Mouse (Mus musculus) left cerebral cortex, adult 2 months (tissue): Measurements from ENCODE around the gene Elmod2. TPM values are rescaled to one million over a fixed set of nuclear protein-coding genes. Genes with fewer than 3 reads are reported as not detected.
"Not testable (repeated sequence)": the region's sequence is repeated elsewhere in the genome, so short reads cannot be mapped to it uniquely, and the experiment has no call there.

Experiments used
- DNase-seq, 2 experiments: peaks; one replicate each; pipeline ENCODE4 v3.0.0; 2021 to 2022; ENCODE audit warnings: low spot score in 2 of 2, mixed read lengths in 1 of 2; ENCODE audit errors: extremely low spot score in 1 of 2
- H3K27ac ChIP-seq: fragments of 200-600 bp; 2 replicates; pipeline ENCODE4 v1.8.1; 2022
- H3K4me3 ChIP-seq: fragments of 200-600 bp; 2 replicates; pipeline ENCODE4 v1.8.1; 2022
- CTCF ChIP-seq: fragments of 200-600 bp; IDR thresholded peaks from 2 replicates; pipeline ENCODE4 v1.8.1; 2022; ENCODE audit warnings: antibody characterized with exemption, mild to moderate bottlenecking, moderate library complexity
- intact Hi-C: fragments of 180-260 bp; cut with DNase I; formaldehyde crosslinking; loops from one replicate; pipeline ENCODE4 v1.15.1; 2025
- total RNA-seq, 2 experiments: library from RNA; stranded (reverse); gene quantifications; 2 replicates each; pipeline ENCODE4 v1.2.3; 2021

Gene Elmod2
- total RNA-seq, 2 experiments from 2014 or later = 12.1 to 12.7 TPM

DNA sequence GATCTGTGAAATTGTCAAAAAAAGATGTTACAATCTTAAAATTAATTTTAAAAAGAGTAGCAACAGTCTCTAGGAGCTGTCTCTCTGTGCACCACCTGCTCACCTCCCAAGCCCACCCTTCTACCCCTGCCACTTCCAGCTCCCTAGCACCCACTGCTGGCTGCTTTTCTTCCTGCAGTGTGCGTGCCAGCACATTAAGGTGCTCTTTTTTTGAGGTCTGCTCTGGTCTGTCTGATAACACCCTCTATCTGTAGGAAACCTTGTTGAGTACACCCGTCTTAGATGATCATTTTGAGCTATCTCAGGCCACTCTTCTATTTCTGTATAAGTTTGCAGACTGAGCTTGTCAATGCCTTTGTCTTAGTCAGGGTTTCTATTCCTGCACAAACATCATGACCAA lies 9.2 kb downstream of the Elmod2 start:
- DNase-seq = no peak
- peak; percentile 29 for TF ChIP-seq CTCF
- Histone ChIP-seq H3K27ac (no peak overlapping the region), H3K4me3 (no peak overlapping the region)
- intact Hi-C loops = no loop called here

DNA sequence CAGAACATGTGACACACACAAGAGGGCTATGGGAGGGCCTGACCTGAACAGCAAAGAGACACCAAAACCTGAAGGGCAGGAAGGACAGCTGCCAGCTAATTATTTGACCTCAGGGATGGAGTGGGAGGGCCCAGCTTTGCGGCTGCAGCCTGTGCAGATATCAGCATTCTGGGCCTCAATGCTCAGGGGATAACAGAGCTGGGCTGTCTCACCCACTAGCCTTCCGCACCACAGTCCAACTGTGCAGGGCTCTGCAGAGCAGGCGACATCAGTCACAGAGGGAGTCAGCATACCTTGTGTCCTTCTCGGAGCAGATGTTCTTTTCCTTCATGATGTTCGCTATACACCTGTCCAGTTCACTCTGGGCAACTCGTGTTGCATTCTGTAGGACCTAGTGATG lies 9.9 kb downstream of the Elmod2 start:
- no peak for DNase-seq
- TF ChIP-seq CTCF = no peak
- intact Hi-C loops = no loop called here

DNA sequence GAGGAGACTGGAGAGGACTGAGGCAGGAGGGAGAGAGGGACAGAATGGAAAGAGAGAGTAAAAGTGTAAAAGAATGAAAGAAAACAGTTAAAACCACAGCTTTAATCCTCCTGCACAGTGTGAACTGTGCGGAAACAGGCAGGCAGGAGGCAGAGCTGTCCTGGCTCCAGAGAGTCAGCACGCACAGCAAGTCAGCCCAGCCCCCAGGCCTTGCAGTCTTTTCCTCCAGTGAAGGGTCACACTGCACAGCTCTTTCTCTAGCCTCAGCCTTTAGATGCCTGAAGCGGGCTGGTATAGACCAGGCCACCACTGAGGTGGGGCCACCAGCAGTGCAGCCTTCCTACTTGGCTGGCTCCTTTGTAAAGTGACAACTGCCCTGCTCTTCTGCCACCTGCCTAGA lies 11.7 kb downstream of the Elmod2 start:
- no peak overlapping the region for H3K4me3 ChIP-seq
- intact Hi-C loops = no loop called here
- no peak overlapping the region for H3K27ac ChIP-seq
- no peak for DNase-seq
- no peak for TF ChIP-seq CTCF

More for the DNA sequence above, 9.9 kb downstream of the Elmod2 start:
- H3K4me3 ChIP-seq = no peak overlapping the region
- H3K27ac ChIP-seq = no peak overlapping the region

GRCm38 (mm10) chr8:83315691-83316090 lies 16.6 kb downstream of the Elmod2 start:
- Histone ChIP-seq H3K27ac (no peak overlapping the region), H3K4me3 (no peak overlapping the region)
- intact Hi-C loops = no loop called here
- TF ChIP-seq CTCF = no peak
- no peak for DNase-seq

- H3K4me3 ChIP-seq, H3K27ac ChIP-seq, DNase-seq, intact Hi-C loops: not testable (repeated sequence)
Measured at GRCm38 (mm10) chr8:83315084-83315483, 17.2 kb downstream of the Elmod2 start.

DNA sequence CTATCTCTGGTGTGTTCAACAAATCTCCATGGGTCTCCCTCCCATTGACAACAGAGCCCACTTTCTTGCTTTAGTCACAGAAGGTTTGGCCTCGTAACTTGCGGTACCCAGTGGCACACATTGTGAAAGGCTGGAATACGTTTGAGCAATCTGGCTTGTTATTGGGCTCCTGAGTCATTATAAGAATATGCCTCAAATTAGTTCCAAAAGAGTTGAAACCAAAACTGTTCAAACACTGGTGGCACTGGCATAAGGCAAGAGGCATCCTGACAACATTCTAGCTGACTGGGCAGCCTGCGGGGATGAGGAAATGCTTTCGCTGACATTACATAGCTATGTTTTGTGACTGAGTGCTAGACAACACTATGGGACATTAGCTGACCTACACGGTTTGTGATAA lies 22.4 kb downstream of the Elmod2 start:
- Histone ChIP-seq H3K4me3 (no peak overlapping the region), H3K27ac (no peak overlapping the region)
- no peak for TF ChIP-seq CTCF
- intact Hi-C loops = no loop called here
- DNase-seq = no peak

DNA sequence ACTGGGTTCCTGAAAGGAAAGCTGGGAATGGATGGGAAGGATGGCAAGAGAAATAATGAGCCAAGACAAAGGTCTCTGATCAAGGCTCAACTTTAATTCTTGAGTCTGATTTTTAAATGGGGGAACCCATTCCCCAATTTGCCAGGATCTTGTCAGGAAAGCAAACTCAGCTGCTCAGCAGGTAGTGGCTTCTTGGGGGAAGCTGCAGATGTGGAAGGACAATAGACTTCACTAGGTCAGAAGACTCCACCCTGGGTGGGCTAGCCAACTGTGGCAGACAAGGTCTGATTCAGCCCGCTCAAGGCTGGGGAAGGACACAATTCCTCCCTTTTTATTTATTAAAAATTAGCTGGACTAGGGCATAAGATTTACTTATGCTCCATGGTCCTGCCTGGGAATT lies 27.3 kb downstream of the Elmod2 start:
- intact Hi-C loops = loop anchor here (1.0 kb wide), 1 partner anchor 29 kb away; no protein-coding TSS in a partner anchor
- TF ChIP-seq CTCF = no peak
- DNase-seq = no peak
- no peak overlapping the region for H3K4me3 ChIP-seq
- no peak overlapping the region for H3K27ac ChIP-seq

GRCm38 (mm10) chr8:83300135-83300534 lies 32.2 kb downstream of the Elmod2 start:
- Histone ChIP-seq H3K27ac (no peak overlapping the region), H3K4me3 (no peak overlapping the region)
- TF ChIP-seq CTCF = peak; percentile 23
- intact Hi-C loops = no loop called here
- DNase-seq = no peak

DNA sequence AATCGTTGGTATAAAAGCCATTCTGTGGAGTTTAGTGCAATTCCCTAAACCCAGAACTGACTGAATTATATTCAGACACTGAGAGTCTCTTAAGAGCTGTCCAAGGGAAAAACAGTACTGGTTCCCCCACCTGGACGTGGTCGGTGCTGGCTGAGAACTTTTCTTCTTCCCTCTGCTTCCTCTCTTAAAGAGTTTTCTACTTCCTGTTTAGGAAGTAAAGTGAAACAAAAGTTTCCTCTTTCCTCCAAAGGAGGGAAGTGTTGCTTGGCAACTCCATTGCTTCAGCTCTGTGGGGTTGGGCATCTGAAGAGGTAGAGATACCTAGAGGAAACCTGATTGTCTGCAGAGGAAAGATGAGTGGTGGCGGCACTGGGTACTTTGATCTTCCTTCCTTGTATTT lies 34.9 kb downstream of the Elmod2 start:
- intact Hi-C loops = no loop called here
- no peak overlapping the region for H3K27ac ChIP-seq
- TF ChIP-seq CTCF = no peak
- no peak for DNase-seq
- no peak overlapping the region for H3K4me3 ChIP-seq

GRCm38 (mm10) chr8:83290176-83290575 lies 42.1 kb downstream of the Elmod2 start, which contains the start of gene Ucp1:
Gene Ucp1 (plus strand): TSS chr8:83290352.
- no peak for DNase-seq

GRCm38 (mm10) chr8:83285391-83285790 lies 46.9 kb downstream of the Elmod2 start:
- intact Hi-C loops = no loop called here
- no peak for DNase-seq
- no peak overlapping the region for H3K4me3 ChIP-seq
- H3K27ac ChIP-seq = no peak overlapping the region
- TF ChIP-seq CTCF = no peak

More at GRCm38 (mm10) chr8:83290176-83290575, 42.1 kb downstream of the Elmod2 start, which contains the start of gene Ucp1:
- intact Hi-C loops = no loop called here
- TF ChIP-seq CTCF = no peak
- Histone ChIP-seq H3K27ac (no peak within 1 kb of the TSS), H3K4me3 (no peak within 1 kb of the TSS)

GRCm38 (mm10) chr8:83278431-83278830 lies 53.9 kb downstream of the Elmod2 start:
- no peak for TF ChIP-seq CTCF
- no peak for DNase-seq
- intact Hi-C loops = no loop called here
- Histone ChIP-seq H3K4me3 (no peak overlapping the region), H3K27ac (no peak overlapping the region)

DNA sequence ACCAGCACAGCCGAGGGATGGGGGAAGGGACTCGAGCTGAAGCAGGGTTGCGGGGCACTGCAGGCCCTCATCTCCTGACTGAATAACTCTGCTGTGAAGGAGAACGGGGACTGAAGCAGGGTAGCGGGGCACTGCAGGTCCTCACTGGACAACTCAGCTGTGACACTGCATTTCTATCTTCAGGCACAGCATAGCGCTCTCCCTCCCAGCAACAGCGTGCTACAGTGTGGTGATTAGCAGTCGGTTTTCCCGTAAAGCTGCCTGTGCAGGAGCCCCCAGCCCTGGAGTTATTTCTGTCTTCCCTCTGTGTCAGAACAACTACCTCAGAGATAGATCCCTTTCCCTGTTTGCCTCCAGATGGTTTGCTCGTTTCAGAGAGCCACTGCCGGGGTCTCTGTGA lies 57.8 kb downstream of the Elmod2 start:
- intact Hi-C loops = no loop called here
- Histone ChIP-seq H3K4me3 (no peak overlapping the region), H3K27ac (no peak overlapping the region)
- no peak for TF ChIP-seq CTCF
- DNase-seq = no peak
